Mouse (Mus musculus) thymus, postnatal 4 days (tissue): Measurements from ENCODE around the gene Camk1d.
"Not testable (repeated sequence)": the region's sequence is repeated elsewhere in the genome, so short reads cannot be mapped to it uniquely, and the experiment has no call there.

Experiments
- DNase-seq: peaks from one replicate; pipeline ENCODE4 v3.0.0; 2021

Camk1d gene

GRCm38 (mm10) chr2:5314530-5315166 lies 399.7 kb downstream of the Camk1d start:
- no peak for DNase-seq

- DNase-seq: no peak
These were observed 409.2 kb downstream of the Camk1d start for GRCm38 (mm10) chr2:5305156-5305555.

GRCm38 (mm10) chr2:5304451-5304850 lies 409.9 kb downstream of the Camk1d start:
- DNase-seq: no peak

GRCm38 (mm10) chr2:5301286-5301685 lies 413.0 kb downstream of the Camk1d start:
- no peak for DNase-seq

GRCm38 (mm10) chr2:5298071-5298470 lies 416.2 kb downstream of the Camk1d start:
- no peak for DNase-seq

GRCm38 (mm10) chr2:5296749-5297545 lies 417.4 kb downstream of the Camk1d start:
- no peak for DNase-seq

GRCm38 (mm10) chr2:5295098-5295497 lies 419.2 kb downstream of the Camk1d start:
- no peak for DNase-seq

- no peak for DNase-seq
These were observed 419.9 kb downstream of the Camk1d start for GRCm38 (mm10) chr2:5294451-5294850.

- no peak for DNase-seq
These were observed 425.7 kb downstream of the Camk1d start for GRCm38 (mm10) chr2:5288593-5288992.

GRCm38 (mm10) chr2:5287044-5287380 lies 427.3 kb downstream of the Camk1d start:
- DNase-seq: no peak

GRCm38 (mm10) chr2:5286189-5287043 lies 427.9 kb downstream of the Camk1d start:
- no peak for DNase-seq

- no peak for DNase-seq
These were observed 430.0 kb downstream of the Camk1d start for GRCm38 (mm10) chr2:5284351-5284750.

- DNase-seq: no peak
These were observed 431.7 kb downstream of the Camk1d start for GRCm38 (mm10) chr2:5282623-5283022.

- no peak for DNase-seq
These were observed 446.3 kb downstream of the Camk1d start for GRCm38 (mm10) chr2:5267980-5268379.

- no peak for DNase-seq
These were observed 452.0 kb downstream of the Camk1d start for GRCm38 (mm10) chr2:5262279-5262678.

GRCm38 (mm10) chr2:5258250-5258649 lies 456.1 kb downstream of the Camk1d start:
- DNase-seq: no peak

GRCm38 (mm10) chr2:5249969-5250368 lies 464.3 kb downstream of the Camk1d start:
- DNase-seq: no peak

- DNase-seq: not testable (repeated sequence)
These were observed 465.1 kb downstream of the Camk1d start for GRCm38 (mm10) chr2:5249199-5249598.
